Mouse (Mus musculus) urinary bladder, adult 18-20 months (tissue): ENCODE data around the gene Ccdc155.
A peak's percentile ranks its signal among the peaks of the same experiment; 100 is the strongest.

Source experiments
- DNase-seq, 2 experiments: peaks; one replicate each; pipeline ENCODE4 v3.0.0; 2022; ENCODE audit warnings: low spot score in 2 of 2, mixed read lengths in 2 of 2

Gene Ccdc155

GRCm38 (mm10) chr7:45204380-45205143 lies at the start of gene Ccdc155:
TSS of gene Ccdc155 (minus strand) at chr7:45204892.
- DNase-seq = peak; percentile 39 to 75

DNA sequence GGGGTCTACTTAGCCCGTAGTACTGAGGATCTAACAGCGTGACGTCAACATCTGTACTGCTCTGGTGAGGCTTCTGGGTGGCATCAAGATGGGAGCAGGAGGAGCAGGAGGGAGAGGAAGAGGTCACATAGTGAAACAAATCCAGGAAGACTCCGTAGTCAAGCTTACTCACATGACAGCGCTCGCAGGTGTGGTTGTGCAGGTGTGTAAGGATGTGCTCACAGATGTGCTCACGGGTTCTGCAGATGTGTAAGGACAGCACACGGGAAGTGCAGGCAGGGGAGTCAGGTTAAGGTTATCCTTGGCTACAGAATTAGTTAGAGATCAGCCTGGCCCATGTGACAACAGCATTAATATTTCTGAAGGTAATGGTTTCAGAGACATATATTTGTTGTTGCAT lies 49.1 kb upstream of the Ccdc155 start:
- DNase-seq = no peak

DNA sequence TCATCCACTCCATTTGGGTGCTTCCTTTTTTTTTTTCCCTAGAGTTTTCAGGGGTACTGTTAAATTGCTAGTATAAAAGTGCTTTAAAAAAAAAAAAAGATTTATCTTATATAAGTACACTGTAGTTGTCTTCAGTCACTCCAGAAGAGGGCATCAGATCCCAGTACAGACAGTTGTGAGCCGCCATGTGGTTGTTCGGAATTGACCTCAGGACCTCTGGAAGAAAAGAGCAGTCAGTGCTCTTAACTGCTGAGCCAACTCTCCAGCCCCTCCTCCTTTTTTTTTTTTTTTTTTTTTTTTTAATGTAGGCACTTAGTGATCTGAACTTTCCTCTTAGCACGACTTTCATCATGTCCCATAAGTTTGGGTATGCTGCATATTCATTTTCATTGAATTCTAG lies 43.0 kb upstream of the Ccdc155 start:
- no peak for DNase-seq

- no peak for DNase-seq
Measured at GRCm38 (mm10) chr7:45241389-45241749, 36.7 kb upstream of the Ccdc155 start.

DNA sequence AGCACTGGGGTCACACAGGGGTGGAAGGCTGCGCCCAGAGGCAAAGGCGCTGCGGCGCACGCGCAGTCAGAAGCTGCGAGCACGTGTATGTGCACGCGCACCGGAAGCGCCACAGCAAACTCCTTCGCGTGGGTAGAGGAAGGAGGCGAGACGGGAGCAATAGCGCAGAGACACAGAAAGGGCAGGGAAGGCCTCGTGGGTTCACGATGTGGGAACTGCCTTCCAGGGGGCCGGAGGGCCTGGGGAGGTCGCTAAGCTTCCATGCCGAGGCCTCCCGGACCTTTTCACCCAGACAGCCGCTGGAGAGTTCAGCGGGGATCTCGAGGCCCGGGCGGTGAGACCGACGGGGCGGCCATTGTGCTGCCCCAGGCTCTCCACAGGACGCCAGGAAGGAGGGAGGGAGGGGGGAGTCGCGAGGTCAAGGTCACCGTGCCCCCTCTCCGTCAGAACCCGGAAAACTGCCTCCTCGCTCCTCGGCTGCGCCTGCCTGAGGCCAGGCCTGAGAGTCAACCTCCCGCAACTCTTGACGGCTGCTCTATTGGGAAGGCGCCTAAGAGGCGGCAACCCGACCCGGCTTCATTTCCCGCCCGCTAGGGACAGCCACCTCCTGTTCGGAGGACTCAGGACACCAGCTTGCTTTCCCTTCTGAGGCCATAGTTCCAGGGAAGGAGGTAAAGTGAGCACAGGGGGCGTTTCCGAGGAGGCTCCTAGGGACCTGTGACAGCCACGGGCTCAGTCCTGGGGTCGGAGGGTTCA lies 36.1 kb upstream of the Ccdc155 start, which contains the start of gene Slc6a16:
TSS of gene Slc6a16 (plus strand) at position 453 of the 756 bp plus-strand sequence.
- no peak for DNase-seq

DNA sequence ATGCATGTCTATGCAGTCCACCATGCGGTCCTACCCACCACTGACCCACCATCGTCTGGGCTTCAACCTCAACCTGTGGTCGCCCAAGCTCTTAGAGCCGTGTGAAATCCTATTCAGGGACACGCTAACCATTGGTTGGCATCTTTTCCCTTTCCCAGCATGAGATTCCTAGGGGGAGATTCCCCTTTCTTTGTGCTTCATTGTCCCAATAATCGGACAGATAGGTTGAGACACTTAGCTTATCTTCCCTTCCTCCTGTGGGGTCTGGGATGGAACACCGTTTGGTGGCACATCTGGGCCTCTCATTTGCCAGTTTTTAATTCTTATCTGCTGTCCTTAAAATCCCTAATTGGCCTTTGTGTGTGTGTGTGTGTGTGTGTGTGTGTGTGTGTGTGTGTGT lies 35.4 kb upstream of the Ccdc155 start:
- no peak for DNase-seq

DNA sequence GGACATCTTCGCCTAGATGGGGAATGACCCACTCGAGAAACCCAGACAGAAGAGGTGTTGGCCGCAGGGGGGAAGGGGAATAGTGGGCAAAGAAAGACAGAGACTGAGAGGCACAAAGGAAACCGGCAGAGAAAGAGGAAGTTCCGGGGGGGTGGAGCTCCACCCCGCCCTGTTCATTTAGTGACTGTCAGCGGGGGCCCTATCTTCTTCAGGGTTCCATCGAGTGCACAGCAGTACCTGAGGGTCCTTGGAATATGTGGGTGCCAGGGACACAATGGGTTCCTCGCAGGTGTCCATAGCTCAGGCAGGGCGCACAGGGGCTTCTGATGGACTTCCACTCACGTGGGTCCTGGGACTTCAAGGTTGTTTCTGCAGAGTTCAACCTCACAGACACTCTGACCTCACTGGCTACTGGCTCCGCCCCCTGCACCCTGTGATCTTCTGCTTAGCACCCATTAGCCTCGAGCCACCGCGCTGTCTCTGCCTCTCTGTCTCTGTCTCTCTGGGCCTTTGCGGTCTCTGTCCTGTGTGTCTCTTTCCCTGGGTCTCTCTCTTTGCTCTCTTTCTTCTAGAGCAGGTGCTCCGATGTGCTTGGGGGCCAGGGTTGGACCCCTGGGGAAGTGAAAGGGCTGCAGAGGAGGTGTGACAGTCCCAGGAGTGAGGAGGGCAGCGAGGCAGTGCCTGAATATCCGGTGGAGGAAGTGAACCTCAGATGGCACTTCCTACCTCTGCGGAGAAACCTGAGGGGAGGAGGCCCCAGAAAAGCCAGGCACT lies 34.2 kb upstream of the Ccdc155 start, which contains the start of gene Cd37:
TSS of gene Cd37 (minus strand) at position 393 of the 774 bp plus-strand sequence.
- DNase-seq = no peak

DNA sequence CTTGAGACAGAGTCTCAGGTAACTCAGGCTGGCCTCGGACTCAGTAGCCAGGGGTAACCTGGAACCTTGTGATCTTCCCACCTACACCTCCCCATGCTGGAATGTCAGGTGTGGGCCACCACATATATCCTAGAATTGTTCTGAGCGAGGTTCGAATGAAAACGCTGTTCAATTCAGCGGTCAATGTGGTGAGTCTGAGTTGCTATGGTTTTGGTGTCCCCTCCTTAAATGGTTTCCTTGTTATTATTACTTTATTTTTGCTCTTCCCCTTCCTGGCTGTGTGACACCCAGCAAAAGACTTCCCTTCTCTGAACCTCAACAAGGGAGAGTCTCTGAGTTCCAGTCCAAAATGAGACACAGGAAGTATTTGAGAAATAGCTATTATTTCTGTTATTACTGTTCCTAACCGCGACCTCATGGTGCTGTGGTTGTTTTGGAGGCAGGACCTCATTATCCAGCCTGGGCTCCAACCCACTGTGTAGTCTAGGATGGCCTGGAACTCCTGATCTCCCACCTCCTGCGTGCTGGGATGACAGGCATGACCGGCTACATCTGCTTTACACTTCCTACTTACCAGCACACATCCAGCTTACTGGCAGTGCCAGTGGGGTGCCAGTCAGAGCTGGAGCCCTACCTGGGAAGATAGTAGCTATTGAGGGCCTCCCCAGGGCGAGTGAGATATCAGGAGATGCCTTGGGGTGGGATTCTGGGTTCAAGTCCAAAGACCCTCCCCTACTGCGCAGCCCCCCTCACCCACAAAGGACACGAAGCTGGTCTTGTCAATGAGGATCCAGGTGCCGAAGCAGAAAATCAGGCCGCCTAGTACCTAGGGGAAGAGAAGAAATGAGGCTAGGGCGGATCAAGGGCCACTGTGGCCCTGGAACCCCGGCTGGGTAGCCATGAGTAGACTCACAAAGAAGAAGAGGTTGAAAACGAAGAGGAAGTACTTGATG lies 33.3 kb upstream of the Ccdc155 start:
- DNase-seq = no peak

DNA sequence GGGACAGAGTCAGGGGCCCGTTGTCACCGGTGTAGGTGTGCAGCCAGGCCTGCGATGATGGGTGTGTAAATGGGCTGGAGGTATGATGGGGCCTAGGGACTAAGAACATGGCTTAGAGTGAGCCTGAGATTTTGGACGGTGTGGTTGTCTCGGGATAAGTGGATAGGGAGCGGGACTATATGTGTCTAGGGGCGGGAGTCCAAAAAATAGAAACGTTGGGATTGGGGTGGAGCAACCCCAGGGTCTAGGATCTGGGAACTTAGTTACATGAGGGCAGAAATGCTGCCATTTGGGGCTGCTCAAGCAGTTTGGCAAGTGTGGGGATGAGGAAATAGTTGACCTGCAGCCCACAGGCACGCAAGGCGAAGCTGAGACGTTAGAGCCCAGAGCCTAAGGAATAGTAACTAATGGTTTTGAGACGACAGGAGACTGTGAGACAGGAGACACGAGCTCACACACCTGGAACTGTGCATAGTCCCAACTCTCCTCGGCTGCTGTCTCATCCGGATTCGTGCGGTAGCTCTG lies 31.0 kb upstream of the Ccdc155 start:
- no peak for DNase-seq

GRCm38 (mm10) chr7:45234922-45235571 lies 30.4 kb upstream of the Ccdc155 start:
- peak in 1 of 2 experiments; percentile 27 for DNase-seq

- no peak for DNase-seq
Measured at GRCm38 (mm10) chr7:45234333-45234841, 29.7 kb upstream of the Ccdc155 start.

GRCm38 (mm10) chr7:45233580-45234332 lies 29.1 kb upstream of the Ccdc155 start:
- no peak for DNase-seq

DNA sequence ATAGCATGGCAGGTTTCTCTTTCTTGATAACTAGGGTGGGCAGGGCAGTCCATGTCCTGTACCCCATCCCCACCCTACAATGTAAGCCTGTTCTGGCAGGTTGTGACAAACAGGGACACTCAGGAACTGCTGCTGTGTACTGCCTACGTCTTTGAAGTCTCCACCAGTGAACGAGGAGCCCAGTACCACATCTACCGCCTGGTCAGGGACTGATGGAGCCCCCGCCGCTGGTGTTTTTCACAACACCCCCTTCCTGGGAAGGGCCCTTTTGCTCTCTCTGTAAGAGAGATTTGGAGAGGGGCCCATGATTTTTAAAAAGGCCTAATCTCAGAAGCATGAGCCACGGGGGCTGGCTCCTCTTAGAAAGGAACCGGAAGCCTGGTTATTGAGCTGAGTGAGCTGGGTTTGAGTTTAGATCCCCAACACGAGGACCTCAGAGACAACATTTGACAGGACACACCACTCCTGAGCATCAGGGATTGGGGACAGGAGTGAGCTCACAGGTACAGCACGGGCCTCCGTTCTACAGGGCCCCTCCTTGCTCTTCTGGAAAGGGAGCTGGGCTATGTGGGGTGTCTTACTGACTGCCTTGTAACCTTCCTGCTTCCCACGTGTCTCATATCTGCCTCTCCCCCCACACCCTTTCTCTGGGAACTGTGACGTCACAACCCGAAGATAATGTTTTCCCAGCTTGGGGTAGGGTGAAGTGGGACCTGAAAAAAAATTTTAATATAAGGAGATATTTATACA lies 28.2 kb upstream of the Ccdc155 start:
- DNase-seq = no peak

DNA sequence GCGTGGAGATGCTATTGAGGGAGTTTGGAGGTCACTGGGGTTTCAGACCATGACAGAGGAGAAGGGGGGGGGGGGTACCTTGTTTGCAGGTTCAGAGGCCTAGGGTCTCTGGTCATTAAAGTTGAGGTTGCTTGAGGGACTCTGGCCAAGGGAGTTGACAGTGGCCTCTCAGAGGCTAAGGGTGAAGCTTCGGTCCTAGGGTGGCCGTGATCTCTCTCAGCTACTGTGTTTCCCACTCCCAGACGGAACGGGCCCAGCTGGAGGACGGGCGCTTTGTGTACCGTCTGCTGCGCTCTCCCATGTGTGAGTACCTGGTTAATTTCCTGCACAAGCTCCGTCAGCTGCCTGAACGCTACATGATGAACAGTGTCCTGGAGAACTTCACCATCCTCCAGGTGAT lies 27.2 kb upstream of the Ccdc155 start:
- DNase-seq = no peak

DNA sequence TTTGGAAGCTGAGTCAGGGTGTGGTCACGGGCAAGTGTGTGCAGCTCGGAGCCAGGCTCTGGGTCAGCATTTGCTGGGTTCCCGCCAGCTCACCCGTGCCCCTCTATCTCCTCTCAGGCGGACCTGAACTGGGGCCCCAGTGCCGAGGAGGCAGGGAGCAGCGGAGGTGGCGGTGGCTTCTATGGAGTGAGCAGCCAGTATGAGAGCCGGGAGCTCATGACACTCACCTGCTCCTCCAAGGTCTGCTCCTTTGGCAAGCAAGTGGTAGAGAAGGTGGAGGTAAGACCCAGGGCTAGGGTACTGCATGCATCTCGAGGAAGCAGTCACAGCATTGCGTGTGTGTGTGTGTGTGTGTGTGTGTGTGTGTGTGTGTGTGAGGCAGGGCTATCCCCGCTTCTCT lies 26.5 kb upstream of the Ccdc155 start:
- no peak for DNase-seq

GRCm38 (mm10) chr7:45229459-45230203 lies 24.9 kb upstream of the Ccdc155 start:
- no peak for DNase-seq

- no peak for DNase-seq
Measured at GRCm38 (mm10) chr7:45229046-45229445, 24.4 kb upstream of the Ccdc155 start.

DNA sequence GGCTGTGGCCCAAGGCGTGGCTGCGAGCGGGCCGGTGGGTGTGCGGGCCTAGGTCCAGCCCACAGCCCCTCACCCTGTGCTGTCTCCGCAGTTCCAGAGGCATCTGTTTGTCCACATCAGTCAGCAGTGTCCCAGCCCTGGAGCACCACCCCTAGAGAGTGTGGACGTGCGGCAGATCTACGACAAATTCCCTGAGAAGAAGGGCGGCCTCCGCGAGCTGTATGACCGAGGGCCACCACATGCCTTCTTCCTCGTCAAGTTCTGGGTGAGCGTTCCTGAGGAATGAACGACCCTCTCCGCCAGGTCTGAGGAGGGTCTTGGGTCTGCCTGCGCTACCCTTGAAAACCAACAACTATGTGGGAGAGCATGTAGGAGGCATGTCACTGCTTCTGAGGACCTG lies 23.9 kb upstream of the Ccdc155 start:
- DNase-seq = no peak
